In the genomic region with DNA sequence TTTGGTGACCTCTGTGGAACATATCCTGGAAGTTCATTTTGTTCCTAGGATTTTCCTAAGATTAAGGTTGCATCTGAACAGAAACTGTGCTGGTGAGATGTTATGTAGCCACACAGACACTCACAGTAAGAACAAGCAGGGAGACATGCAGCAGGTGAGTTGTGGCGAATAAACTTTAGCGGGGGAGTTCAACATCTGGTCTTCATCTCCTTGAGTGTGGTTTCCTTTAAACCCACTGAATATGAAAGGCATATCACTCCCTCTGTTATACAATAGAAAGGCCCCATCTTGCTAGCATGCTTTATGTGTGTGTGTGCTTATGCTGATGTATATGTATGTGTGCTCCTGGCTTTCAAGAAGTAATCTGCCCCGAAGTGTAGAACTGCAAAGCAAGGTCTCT, we compare ENCODE assay signal across 23 mouse cellular contexts.
A peak's percentile ranks its signal among the peaks of the same experiment; 100 is the strongest.
DNase-seq lines count a peak whose midpoint lies in the region; ATAC-seq lines count a peak whose summit lies in the region.
"Had no signal": no experiment of that assay in that cellular context is flagged by ENCODE, and none has a peak within 500 bp of the region (broad histone marks: within the 10 kb centered on the region; RNA-seq: fewer than 3 reads in every experiment).

No protein-coding gene starts in this region.

- no peaks in the 10 kb centered on the region for H3K27me3 ChIP-seq in heart, embryonic 16.5 days (ENCODE audit: control insufficient read depth, insufficient read depth, low read length)
- H3K27me3 ChIP-seq in embryonic facial prominence, embryonic 10.5 days (replicated peaks; ENCODE audit: low read depth, poor library complexity, severe bottlenecking) = no peaks in the 10 kb centered on the region
- H3K27me3 ChIP-seq: CH12.LX; limb, embryonic 12.5 days; lung, embryonic 15.5 days had no signal

- peaks cover 9% of the 10 kb centered on the region for H3K4me1 ChIP-seq in heart, embryonic 16.5 days (ENCODE audit: control insufficient read depth, insufficient read depth, low read length)
- H3K4me1 ChIP-seq in embryonic facial prominence, embryonic 10.5 days = peaks cover 25% of the 10 kb centered on the region

- H3K4me3 ChIP-seq in heart, embryonic 16.5 days (ENCODE audit: low read length) = no peak overlapping the region
- no peak overlapping the region for H3K4me3 ChIP-seq in embryonic facial prominence, embryonic 10.5 days
- H3K4me3 ChIP-seq: erythroblast, embryonic 14.5 days; hindbrain, embryonic 13.5 days; limb, embryonic 12.5 days; lung, embryonic 15.5 days; neural tube, embryonic 13.5 days had no signal

- ATAC-seq in heart, embryonic 16.5 days (replicated peaks; ENCODE audit: extremely low read depth, insufficient read depth, low FRiP score) = no peak
- ATAC-seq: activated CD4-positive, CD25-positive, alpha-beta regulatory T cell, adult 4 months; intestine, postnatal 0 days had no signal

- no peak overlapping the region for H3K9ac ChIP-seq in heart, embryonic 16.5 days (ENCODE audit: low read length)
- H3K9ac ChIP-seq: hindbrain, embryonic 13.5 days; limb, embryonic 12.5 days; lung, embryonic 15.5 days; neural tube, embryonic 13.5 days had no signal

- intact Hi-C loops in heart, postnatal 14 days (cut with DNase I) = no loop called here

- H3K9me3 ChIP-seq in heart, embryonic 16.5 days (replicated peaks; ENCODE audit: control insufficient read depth, low read length) = no peaks in the 10 kb centered on the region
- no peaks in the 10 kb centered on the region for H3K9me3 ChIP-seq in embryonic facial prominence, embryonic 10.5 days
- H3K9me3 ChIP-seq: hindbrain, embryonic 13.5 days; limb, embryonic 12.5 days; lung, embryonic 15.5 days; neural tube, embryonic 13.5 days had no signal

- H3K36me3 ChIP-seq in heart, embryonic 16.5 days (ENCODE audit: control insufficient read depth, insufficient read depth) = no peaks in the 10 kb centered on the region
- no peaks in the 10 kb centered on the region for H3K36me3 ChIP-seq in embryonic facial prominence, embryonic 10.5 days (replicated peaks)
- H3K36me3 ChIP-seq: hindbrain, embryonic 13.5 days; limb, embryonic 12.5 days; lung, embryonic 15.5 days; neural tube, embryonic 13.5 days had no signal

- H3K27ac ChIP-seq in heart, embryonic 16.5 days (ENCODE audit: low read length) = peak overlapping the region; percentile 53
- H3K27ac ChIP-seq in embryonic facial prominence, embryonic 10.5 days (replicated peaks) = no peak overlapping the region
- H3K27ac ChIP-seq: limb, embryonic 12.5 days; lung, embryonic 15.5 days had no signal

- peak; percentile 31 for DNase-seq in embryo, embryonic 10.5 days (ENCODE audit: low spot score)
- no peak for DNase-seq in embryo, embryonic 10 days (ENCODE audit: low spot score)
- DNase-seq in heart, postnatal 14 days = no peak
- DNase-seq in embryonic facial prominence, embryonic 10.5 days (ENCODE audit: low spot score) = peak; percentile 24
- DNase-seq in forelimb bud, embryonic 11.5 days (ENCODE audit: low read depth, low spot score) = peak; percentile 20
- DNase-seq in testis, postnatal 10 days (ENCODE audit: low spot score) = no peak
- no peak for DNase-seq in urinary bladder, postnatal 14 days (ENCODE audit: low spot score)
- DNase-seq: adrenal gland, adult 2 months; adrenal gland, postnatal 36 days; cerebellum, adult 2 months; gastrocnemius, postnatal 25 days; kidney, postnatal 14 days had no signal

- 75% methylated on average over 3 of the region's 3 CpGs for WGBS in heart, embryonic 16.5 days
- 79% methylated on average over 3 of the region's 3 CpGs for WGBS in embryonic facial prominence, embryonic 10.5 days

- no peak overlapping the region for H3K4me2 ChIP-seq in heart, embryonic 16.5 days (ENCODE audit: low read depth, low read length)
- H3K4me2 ChIP-seq: heart, embryonic 11.5 days; limb, embryonic 12.5 days; liver, embryonic 11.5 days; lung, embryonic 15.5 days had no signal

Comparison
In these comparisons a context has a peak if more than half of its experiments do, and no peak if none do; other contexts are left out.
1. DNase-seq: peak in embryo, embryonic 10.5 days (single experiment), embryonic facial prominence, embryonic 10.5 days (single experiment) and forelimb bud, embryonic 11.5 days (single experiment); none in embryo, embryonic 10 days (single experiment), heart, postnatal 14 days (0 of 2), testis, postnatal 10 days (single experiment) and urinary bladder, postnatal 14 days (single experiment).